Mouse (Mus musculus) heart, embryonic 14.5 days (tissue): ENCODE measurements at regions not wholly inside any gene's neighbourhood (a gene's known extent, or its start where the extent isn't known, plus 50 kb on each side); places are given as distances from the start of the nearest gene placed in this dataset.

Source experiments
- ATAC-seq: fragments of 200-750 bp; cut with Nextera tagmentation; 2 replicates; pipeline ENCODE4 v1.8.0; 2017; ENCODE audit warnings: low read depth, moderate TSS enrichment; ENCODE audit not compliant: insufficient number of reproducible peaks, insufficient read depth, low FRiP score
- H3K27ac ChIP-seq, 2 experiments: fragments of 200-500 bp in 1 of 2; fragments of 300-500 bp in 1 of 2; sonication (generic) in 1 of 2; replicated peaks in 1 of 2; 2 replicates each; pipeline ENCODE4 v1.5.1; 2012 to 2014; ENCODE audit warnings: low read depth in 2 of 2, low read length in 2 of 2, control low read depth in 1 of 2, mild to moderate bottlenecking in 1 of 2, mixed read lengths in 1 of 2; ENCODE audit not compliant: control insufficient read depth in 1 of 2, insufficient read depth in 1 of 2
- H3K27me3 ChIP-seq: fragments of 300-500 bp; sonication (generic); 2 replicates; pipeline ENCODE4 v1.6.1; 2014; ENCODE audit warnings: mild to moderate bottlenecking, low read length, control low read depth; ENCODE audit not compliant: control insufficient read depth, insufficient read depth
- H3K36me3 ChIP-seq: fragments of 300-500 bp; sonication (generic); 2 replicates; pipeline ENCODE4 v1.6.1; 2014; ENCODE audit warnings: mild to moderate bottlenecking, control low read depth, low read length, mixed read lengths; ENCODE audit not compliant: control insufficient read depth, insufficient read depth
- H3K4me1 ChIP-seq, 2 experiments: fragments of 200-500 bp in 1 of 2; fragments of 300-500 bp in 1 of 2; sonication (generic) in 1 of 2; 2 replicates each; pipeline ENCODE4 v1.6.1; 2012 to 2014; ENCODE audit warnings: low read length in 2 of 2, control low read depth in 1 of 2, mixed read lengths in 1 of 2; ENCODE audit not compliant: control insufficient read depth in 2 of 2, insufficient read depth in 2 of 2
- H3K4me2 ChIP-seq: fragments of 300-500 bp; sonication (generic); 2 replicates; pipeline ENCODE4 v1.6.1; 2014; ENCODE audit warnings: mild to moderate bottlenecking, low read length
- H3K4me3 ChIP-seq, 2 experiments: fragments of 200-500 bp in 1 of 2; fragments of 300-500 bp in 1 of 2; sonication (generic) in 1 of 2; 2 replicates each; pipeline ENCODE4 v1.5.1; 2012 to 2014; ENCODE audit warnings: low read length in 2 of 2, mild to moderate bottlenecking in 2 of 2, control low read depth in 1 of 2, low read depth in 1 of 2, moderate library complexity in 1 of 2; ENCODE audit not compliant: control insufficient read depth in 1 of 2, insufficient read depth in 1 of 2
- H3K9ac ChIP-seq: fragments of 300-500 bp; sonication (generic); 2 replicates; pipeline ENCODE4 v1.6.1; 2014; ENCODE audit warnings: mild to moderate bottlenecking, low read length
- H3K9me3 ChIP-seq: fragments of 300-500 bp; sonication (generic); 2 replicates; pipeline ENCODE4 v1.6.1; 2016; ENCODE audit warnings: low read length, control low read depth; ENCODE audit not compliant: control insufficient read depth
- WGBS: fragments of 180-500 bp; shearing (Covaris S2); extraction: QIAGEN DNeasy Blood & Tissue Kit; methylation state at CpG from one replicate; pipeline ENCODE4 v1.1.7; 2014; 5-methylcytosine and 5-hydroxymethylcytosine counted together

DNA sequence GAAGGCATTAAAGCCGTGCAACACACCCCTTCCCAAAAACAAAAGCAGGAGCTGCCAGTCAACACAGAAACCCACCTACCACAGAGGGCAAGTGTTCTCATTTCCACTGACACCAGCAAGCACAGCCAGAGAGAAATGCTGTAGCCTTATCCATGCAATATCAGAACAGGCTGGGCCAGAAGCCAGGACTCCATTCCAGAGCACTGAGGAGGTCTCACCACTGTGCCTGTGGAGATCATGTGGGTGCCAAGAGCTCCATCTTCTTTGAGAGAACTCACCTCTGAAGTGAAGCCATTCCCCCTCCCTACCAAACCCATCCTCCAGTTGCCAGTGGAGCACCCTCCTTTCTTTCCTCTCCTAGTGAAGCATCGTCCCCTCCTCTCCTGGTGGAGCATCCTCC is 270.7 kb upstream of the Hs6st1 start:
- no peak overlapping the region for H3K9ac ChIP-seq
- H3K36me3 ChIP-seq: no peaks in the 10 kb centered on the region
- H3K27ac ChIP-seq: no peak overlapping the region
- H3K4me3 ChIP-seq: no peak overlapping the region
- no peaks in the 10 kb centered on the region; a peak in 1 of 4 replicates for H3K4me1 ChIP-seq
- H3K27me3 ChIP-seq: no peaks in the 10 kb centered on the region
- H3K4me2 ChIP-seq: no peak overlapping the region
- no peak for ATAC-seq
- 81% methylated on average over 2 of the region's 2 CpGs for WGBS
- H3K9me3 ChIP-seq: peaks cover 4% of the 10 kb centered on the region; the same call in 1 of the 2 replicates

DNA sequence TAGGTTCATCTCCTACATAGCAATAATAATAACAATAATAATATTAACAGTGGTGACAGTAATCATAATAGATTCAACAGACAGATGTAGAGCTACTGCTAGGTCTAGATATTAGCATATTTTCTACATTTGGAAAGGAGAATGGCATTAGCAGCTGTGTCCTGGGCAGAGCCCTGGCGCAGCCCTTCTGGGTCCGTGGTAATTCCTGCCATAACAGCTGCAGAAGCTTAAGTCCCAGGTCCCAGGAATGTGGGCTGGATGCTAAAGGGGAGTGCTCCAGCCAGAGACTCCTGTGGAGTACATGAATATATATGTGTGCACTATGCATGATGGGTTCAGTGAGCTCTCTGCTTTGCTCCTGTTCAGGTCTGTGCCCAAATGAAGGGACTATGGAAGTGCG is 262.7 kb upstream of the Hs6st1 start:
- no peaks in the 10 kb centered on the region for H3K27me3 ChIP-seq
- no peak overlapping the region for H3K4me3 ChIP-seq
- peaks cover 4% of the 10 kb centered on the region; the same call in 1 of the 2 replicates for H3K9me3 ChIP-seq
- 81% methylated on average over 3 of the region's 3 CpGs for whole genome bisulfite sequencing
- H3K36me3 ChIP-seq: no peaks in the 10 kb centered on the region
- ATAC-seq: no peak
- no peak overlapping the region for H3K9ac ChIP-seq
- H3K27ac ChIP-seq: no peak overlapping the region
- H3K4me2 ChIP-seq: no peak overlapping the region
- H3K4me1 ChIP-seq: peaks cover 4% of the 10 kb centered on the region in 2 experiments; a peak in 1 of 4 replicates

DNA sequence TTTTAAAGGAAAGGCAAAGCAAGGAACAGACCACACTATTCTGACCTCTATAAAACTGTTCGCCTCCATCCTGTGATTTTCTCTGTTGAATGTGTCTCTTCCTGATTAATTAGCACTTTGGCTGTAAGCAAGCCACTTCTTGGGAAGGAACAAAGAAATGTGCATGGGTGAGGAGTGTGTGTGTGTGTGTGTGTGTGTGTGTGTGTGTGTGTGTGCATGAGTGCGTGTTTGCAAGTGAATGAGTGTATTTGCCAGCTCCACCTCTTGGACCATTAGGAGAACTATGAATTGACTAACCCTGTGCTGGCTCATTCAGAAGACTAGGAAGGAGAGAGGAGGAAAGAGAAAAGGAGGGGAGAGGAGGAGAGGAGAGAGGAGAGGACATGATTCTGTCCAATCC is 261.9 kb upstream of the Hs6st1 start:
- WGBS: 82% methylated on average over 2 of the region's 2 CpGs
- no peak for ATAC-seq

DNA sequence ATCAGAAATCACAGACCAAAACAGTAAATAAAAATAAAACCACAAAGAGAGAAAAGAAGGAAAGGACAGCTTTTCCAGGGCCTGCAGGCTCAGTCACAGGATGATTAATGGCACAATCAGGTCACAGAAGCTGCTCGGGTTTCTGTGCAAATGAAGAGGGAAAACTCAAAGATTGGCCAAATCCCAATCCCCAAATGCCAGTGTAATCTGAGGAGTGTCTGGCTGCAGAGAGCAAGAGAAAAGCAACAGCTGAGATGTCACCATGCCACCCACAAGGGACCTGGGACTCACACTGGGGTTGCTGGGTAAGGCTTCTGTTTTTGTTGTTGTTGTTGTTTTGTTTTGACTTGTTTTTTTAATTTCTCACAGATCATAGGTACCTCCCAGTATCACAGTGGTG is 261.5 kb upstream of the Hs6st1 start:
- Histone ChIP-seq H3K9me3 (peaks cover 2% of the 10 kb centered on the region; the same call in 1 of the 2 replicates), H3K4me3 (no peak overlapping the region), H3K36me3 (no peaks in the 10 kb centered on the region), H3K9ac (no peak overlapping the region), H3K4me2 (no peak overlapping the region), H3K27ac (no peak overlapping the region), H3K27me3 (no peaks in the 10 kb centered on the region), H3K4me1 (peaks cover 4% of the 10 kb centered on the region in 2 experiments; a peak in 1 of 4 replicates)
- 17% methylated on average over 1 of the region's 1 CpGs for WGBS
- no peak for ATAC-seq

More for the DNA sequence above, 261.9 kb upstream of the Hs6st1 start:
- no peak overlapping the region for H3K9ac ChIP-seq
- H3K9me3 ChIP-seq: peaks cover 4% of the 10 kb centered on the region; the same call in 1 of the 2 replicates
- H3K4me3 ChIP-seq: no peak overlapping the region
- no peak overlapping the region for H3K4me2 ChIP-seq
- H3K36me3 ChIP-seq: no peaks in the 10 kb centered on the region
- no peaks in the 10 kb centered on the region for H3K27me3 ChIP-seq
- H3K4me1 ChIP-seq: peaks cover 4% of the 10 kb centered on the region in 2 experiments; a peak in 1 of 4 replicates
- H3K27ac ChIP-seq: no peak overlapping the region

DNA sequence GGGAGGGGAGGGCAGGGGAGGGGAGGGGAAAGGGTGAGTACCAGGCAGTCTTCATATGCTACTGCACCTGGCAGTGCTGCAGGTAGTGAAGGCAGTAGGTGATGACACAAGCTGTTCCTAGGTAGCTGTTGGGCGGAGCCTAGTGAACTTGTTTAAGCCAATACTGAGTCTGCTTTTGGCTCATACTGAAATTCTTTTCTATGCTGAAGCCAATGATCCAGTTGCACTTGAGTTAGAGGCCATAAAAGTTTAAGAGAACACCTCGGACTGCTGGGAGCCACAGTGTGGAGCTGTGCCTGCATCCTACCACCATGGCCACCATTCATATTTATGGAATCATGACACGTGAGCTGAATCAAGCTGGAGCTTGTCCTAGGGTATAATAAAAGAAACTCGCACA is 259.3 kb upstream of the Hs6st1 start:
- Histone ChIP-seq H3K4me3 (no peak overlapping the region), H3K9me3 (no peaks in the 10 kb centered on the region), H3K36me3 (no peaks in the 10 kb centered on the region), H3K27ac (no peak overlapping the region), H3K27me3 (no peaks in the 10 kb centered on the region), H3K4me2 (no peak overlapping the region), H3K9ac (no peak overlapping the region), H3K4me1 (peaks cover 4% of the 10 kb centered on the region in 2 experiments; a peak in 1 of 4 replicates)
- WGBS: 78% methylated on average over 4 of the region's 4 CpGs
- ATAC-seq: no peak

DNA sequence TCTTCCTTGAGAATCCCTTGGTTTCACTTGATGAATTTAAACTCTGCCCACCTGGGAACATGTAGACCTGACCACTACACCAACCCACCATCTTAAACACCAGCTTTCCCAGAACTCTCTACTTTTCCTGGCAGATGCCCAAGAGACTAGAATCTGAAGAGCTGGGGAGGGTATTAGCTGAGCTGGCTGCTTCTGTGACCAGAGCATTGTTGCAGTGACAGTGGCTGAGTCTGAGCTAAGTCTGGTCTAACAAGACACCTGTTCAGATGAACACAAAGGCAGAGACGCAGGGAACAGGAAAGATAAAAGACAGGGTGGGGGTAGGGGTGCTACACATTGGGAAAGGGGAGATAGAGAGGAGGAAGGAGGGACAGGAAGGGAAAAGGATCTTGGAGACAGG is 258.9 kb upstream of the Hs6st1 start:
- Histone ChIP-seq H3K27me3 (no peaks in the 10 kb centered on the region), H3K4me2 (no peak overlapping the region), H3K4me1 (peaks cover 4% of the 10 kb centered on the region in 2 experiments; a peak in 1 of 4 replicates), H3K27ac (no peak overlapping the region), H3K4me3 (no peak overlapping the region), H3K9ac (no peak overlapping the region), H3K36me3 (no peaks in the 10 kb centered on the region), H3K9me3 (no peaks in the 10 kb centered on the region)
- WGBS: 15% methylated on average over 1 of the region's 1 CpGs
- ATAC-seq: no peak

DNA sequence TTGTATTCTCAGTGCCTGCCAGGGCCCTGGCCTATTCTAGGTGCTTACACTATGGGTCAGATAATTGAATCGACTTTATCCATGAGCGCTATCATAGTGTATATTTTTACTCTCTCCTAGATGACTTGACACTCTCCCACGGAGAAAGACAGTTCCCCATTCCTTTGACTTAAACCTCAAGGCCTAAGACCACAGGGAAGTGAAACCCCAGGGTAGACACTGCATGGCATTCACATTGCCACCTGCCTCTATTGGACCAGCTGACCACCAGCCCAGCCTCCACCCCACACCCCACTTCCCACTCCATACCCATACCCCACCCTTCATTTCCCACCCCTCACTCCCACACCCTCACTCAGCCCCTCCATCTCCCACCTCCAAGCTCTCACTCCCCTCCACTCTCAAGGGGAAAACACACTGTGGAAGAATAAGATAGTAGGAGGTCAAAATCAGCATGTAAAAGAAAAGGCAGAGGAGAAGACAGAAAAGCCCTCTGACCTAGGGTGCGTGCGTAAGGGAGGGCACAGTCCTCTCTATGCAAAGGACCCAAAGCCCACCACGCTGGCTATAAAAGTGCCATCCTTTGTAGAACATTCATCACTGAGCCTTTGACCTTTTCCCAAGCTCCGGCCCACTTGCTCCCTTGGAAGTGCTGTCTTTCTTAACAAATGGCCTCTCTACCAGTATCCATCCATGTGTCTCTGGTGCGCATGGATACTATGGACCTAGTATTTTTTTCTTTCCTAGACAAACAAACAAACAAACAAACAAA is 257.4 kb upstream of the Hs6st1 start:
- H3K27ac ChIP-seq: no peak overlapping the region
- peaks cover 4% of the 10 kb centered on the region in 2 experiments; a peak in 1 of 4 replicates for H3K4me1 ChIP-seq
- no peaks in the 10 kb centered on the region for H3K27me3 ChIP-seq
- no peak for ATAC-seq
- H3K36me3 ChIP-seq: no peaks in the 10 kb centered on the region
- no peaks in the 10 kb centered on the region for H3K9me3 ChIP-seq
- no peak overlapping the region for H3K4me2 ChIP-seq
- H3K9ac ChIP-seq: no peak overlapping the region
- WGBS: 82% methylated on average over 8 of the region's 8 CpGs
- H3K4me3 ChIP-seq: no peak overlapping the region
